Mouse (Mus musculus) Patski (cell line): ENCODE data around the gene Cpeb1. TPM values are rescaled to one million over a fixed set of nuclear protein-coding genes. Genes with fewer than 3 reads are reported as not detected.

Source experiments
- ATAC-seq: fragments of 100-300 bp; one replicate; pipeline ENCODE4 v1.8.0; 2021
- CTCF ChIA-PET: fragments of 350-600 bp; sonication (Branson Sonifier 250); formaldehyde crosslinking; loops from one replicate; lab custom pipeline; 2022; ENCODE audit warnings: inconsistent platforms; lab: Charles Lee
- POLR2A ChIA-PET: fragments of 350-600 bp; sonication (Branson Sonifier 250); formaldehyde crosslinking; loops from one replicate; lab custom pipeline; 2022; ENCODE audit warnings: antibody characterized with exemption, inconsistent platforms; lab: Charles Lee
- DNase-seq: peaks from one replicate; pipeline ENCODE4 v3.0.0-alpha.2; 2011; ENCODE audit warnings: low read depth, low spot score
- H3K27me3 ChIP-seq: fragments of 371-371 bp; one replicate; pipeline ENCODE4 v1.5.1; 2021
- CTCF ChIP-seq: fragments of 100-300 bp; IDR thresholded peaks from one replicate; pipeline ENCODE4 v1.5.1; 2021
- in situ Hi-C: fragments of 300-500 bp; cut with MboI; formaldehyde crosslinking; loops from 3 replicates; pipeline ENCODE4 v1.11.1; 2018; ENCODE audit warnings: low pct_unique_long_range_greater_than_20kb, mixed read lengths
- polyA plus RNA-seq: library from polyadenylated mRNA; unstranded; gene quantifications from one replicate; pipeline ENCODE4 v1.2.3, GENCODE M21; 2021

Gene Cpeb1
- polyA plus RNA-seq, 1 experiment from 2014 or later, result 9.5 TPM

GRCm38 (mm10) chr7:81371811-81372210, 83.5 kb downstream of the Cpeb1 start:
- POLR2A ChIA-PET, result no interaction called here
- CTCF ChIA-PET, result interaction anchor here (0.9 to 1.6 kb wide), 2 partner anchors 11 to 27 kb away, joined by 3 read pairs; partner anchors contain the start of gene Rps17
- in situ Hi-C loops, result no loop called here
- no peak for TF ChIP-seq CTCF
- no peak for ATAC-seq
- no peaks in the 10 kb centered on the region for H3K27me3 ChIP-seq
- DNase-seq, result no peak

GRCm38 (mm10) chr7:81369724-81370123, 85.5 kb downstream of the Cpeb1 start:
- POLR2A ChIA-PET, result no interaction called here
- no peak for TF ChIP-seq CTCF
- CTCF ChIA-PET, result interaction anchor here (0.9 kb wide), 1 partner anchor 18 kb away, joined by 3 read pairs; no protein-coding TSS in a partner anchor
- no peak for ATAC-seq
- in situ Hi-C loops, result no loop called here
- no peaks in the 10 kb centered on the region for H3K27me3 ChIP-seq
- DNase-seq, result no peak

DNA sequence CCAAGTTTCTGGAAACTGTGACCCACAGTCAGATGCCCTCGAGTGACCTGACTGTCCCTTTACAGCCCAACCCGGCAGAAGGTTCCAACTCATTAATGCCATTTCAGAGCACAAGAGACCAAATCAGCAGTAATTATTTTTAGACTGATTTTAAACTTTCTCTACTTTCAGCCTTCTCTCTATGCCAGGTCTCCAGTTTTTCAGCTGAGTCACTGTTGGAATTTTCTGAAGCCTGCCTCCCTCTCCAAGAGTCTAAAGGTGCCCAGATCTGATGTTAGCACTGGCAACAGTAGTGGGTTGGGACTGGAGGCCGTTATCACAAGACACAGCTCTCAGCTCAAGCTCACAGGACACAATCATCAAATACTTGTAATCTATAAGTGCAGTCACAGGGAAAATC, 87.3 kb downstream of the Cpeb1 start:
- ATAC-seq, result no peak
- in situ Hi-C loops, result no loop called here
- no peak for DNase-seq
- TF ChIP-seq CTCF, result no peak
- no peaks in the 10 kb centered on the region for H3K27me3 ChIP-seq
- POLR2A ChIA-PET, result no interaction called here
- CTCF ChIA-PET, result no interaction called here

- no peaks in the 10 kb centered on the region for H3K27me3 ChIP-seq
- ATAC-seq, result no peak
- CTCF ChIA-PET, result interaction anchor here (0.7 to 1.0 kb wide), 2 partner anchors 10 to 11 kb away, joined by 3 to 4 read pairs; no protein-coding TSS in a partner anchor
- in situ Hi-C loops, result no loop called here
- POLR2A ChIA-PET, result no interaction called here
- no peak for TF ChIP-seq CTCF
- DNase-seq, result no peak
Observed at GRCm38 (mm10) chr7:81356975-81357374, 98.3 kb downstream of the Cpeb1 start.

DNA sequence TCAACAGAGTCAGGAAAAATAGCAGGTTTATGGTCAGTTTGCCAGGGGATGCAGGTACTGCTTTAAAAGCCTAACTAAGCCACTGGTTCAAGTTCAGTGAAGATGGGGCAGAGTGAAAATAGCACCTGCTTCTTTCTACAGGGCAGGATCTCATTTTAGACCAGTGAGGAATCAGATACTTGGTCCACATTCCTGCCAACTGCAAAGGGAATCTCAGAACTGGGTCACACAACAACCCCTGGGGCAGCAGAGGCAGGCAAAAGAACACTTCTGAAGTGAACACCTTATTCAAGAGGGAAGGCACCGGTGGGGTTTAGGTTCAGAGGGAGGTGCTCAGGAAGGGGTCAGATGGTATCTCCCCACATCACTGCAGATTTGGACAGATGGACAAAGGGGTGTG, 98.9 kb downstream of the Cpeb1 start:
- no peaks in the 10 kb centered on the region for H3K27me3 ChIP-seq
- DNase-seq, result no peak
- in situ Hi-C loops, result no loop called here
- ChIA-PET POLR2A (interaction anchor here (0.6 kb wide), 1 partner anchor 216 kb away, joined by 3 read pairs; no protein-coding TSS in a partner anchor), CTCF (no interaction called here)
- no peak for ATAC-seq
- no peak for TF ChIP-seq CTCF

DNA sequence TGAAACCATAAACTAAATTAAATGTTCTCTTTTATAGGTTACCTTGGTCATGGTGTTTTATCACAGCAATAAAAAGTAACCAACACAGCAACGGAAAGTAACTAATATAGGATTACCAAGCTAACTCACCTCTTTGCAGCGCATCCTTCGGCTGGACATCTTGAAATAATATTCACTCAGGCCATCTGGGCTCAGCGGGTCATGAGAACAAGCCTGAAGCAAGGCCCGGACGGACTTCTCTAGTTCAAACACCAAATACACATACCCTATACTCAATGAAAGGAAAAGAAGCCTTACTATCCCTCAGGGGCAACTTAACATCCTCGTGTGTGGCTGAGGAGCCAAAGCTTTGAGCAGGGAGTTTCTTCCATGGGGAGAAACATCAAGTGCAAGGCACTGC, 99.5 kb downstream of the Cpeb1 start:
- POLR2A ChIA-PET, result no interaction called here
- DNase-seq, result no peak
- ATAC-seq, result no peak
- no peaks in the 10 kb centered on the region for H3K27me3 ChIP-seq
- in situ Hi-C loops, result no loop called here
- CTCF ChIA-PET, result no interaction called here
- no peak for TF ChIP-seq CTCF

DNA sequence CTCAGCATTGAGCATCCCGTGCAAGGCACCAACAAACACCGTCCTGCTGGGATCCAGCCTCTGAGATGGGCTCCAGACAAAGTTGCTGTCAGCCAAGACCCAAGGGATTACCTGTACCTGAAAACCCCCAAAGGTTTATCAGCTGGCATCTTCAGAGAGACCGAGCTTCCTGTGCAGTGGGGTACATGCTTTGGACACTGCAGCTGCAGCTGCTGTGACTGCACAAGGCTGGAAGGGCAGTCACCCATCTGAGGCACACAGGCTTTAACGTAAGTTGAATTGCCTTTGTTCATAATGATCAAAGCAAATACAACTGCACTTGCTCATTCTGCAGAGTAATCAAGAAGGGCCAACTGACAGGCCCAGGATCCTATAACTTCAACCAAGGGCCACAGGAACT, 103.4 kb downstream of the Cpeb1 start:
- no peak for ATAC-seq
- POLR2A ChIA-PET, result no interaction called here

GRCm38 (mm10) chr7:81348206-81348605, 107.1 kb downstream of the Cpeb1 start:
- DNase-seq, result no peak
- ChIA-PET CTCF (interaction anchor here (14.2 kb wide), 1 partner anchor 182 kb away, joined by 148 read pairs; no protein-coding TSS in a partner anchor), POLR2A (no interaction called here)
- in situ Hi-C loops, result no loop called here
- TF ChIP-seq CTCF, result no peak
- H3K27me3 ChIP-seq, result no peaks in the 10 kb centered on the region
- no peak for ATAC-seq

More for the DNA sequence above, 103.4 kb downstream of the Cpeb1 start:
- H3K27me3 ChIP-seq, result no peaks in the 10 kb centered on the region
- CTCF ChIA-PET, result no interaction called here
- in situ Hi-C loops, result no loop called here
- DNase-seq, result no peak
- no peak for TF ChIP-seq CTCF

DNA sequence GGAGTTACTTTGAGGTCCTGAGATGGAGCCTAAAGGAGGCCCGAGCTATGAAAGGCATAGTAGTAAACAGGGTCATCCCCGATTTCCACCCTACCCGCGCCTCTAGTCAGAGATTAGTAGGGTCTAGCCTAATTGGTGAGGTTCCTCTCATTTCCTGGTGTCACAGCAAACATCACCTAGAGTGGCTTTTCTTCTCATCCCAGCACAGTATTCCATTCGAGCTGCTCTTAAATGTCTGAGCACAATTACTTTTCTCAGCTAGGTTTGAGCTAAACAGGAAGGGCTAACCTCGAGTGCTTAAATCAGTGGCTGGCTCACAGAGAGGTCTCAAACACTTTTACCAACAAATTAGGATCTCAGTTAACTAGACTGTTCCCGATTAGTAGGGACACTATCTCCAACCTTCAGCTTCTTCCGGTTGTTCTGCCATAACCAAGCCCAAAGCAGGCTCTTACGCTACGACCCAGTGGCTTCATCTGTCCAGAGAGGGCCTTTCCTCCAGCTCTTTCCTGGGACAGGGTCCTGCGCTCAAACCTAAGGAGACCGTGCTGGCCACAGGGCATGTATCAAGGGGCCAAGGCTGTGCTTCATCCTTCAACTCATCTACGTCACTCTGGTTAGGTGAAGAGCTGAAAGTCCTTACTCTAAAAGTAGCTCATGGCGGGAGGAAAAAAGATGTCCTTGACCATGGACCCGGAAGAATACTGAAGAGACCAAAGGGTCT, 109.7 kb downstream of the Cpeb1 start:
- no peaks in the 10 kb centered on the region for H3K27me3 ChIP-seq
- ChIA-PET POLR2A (interaction anchor here (0.5 to 1.0 kb wide), 5 partner anchors 14 to 740 kb away, joined by 3 to 5 read pairs (median 4); no protein-coding TSS in a partner anchor), CTCF (interaction anchor here (0.9 to 14.2 kb wide), 6 partner anchors 12 to 188 kb away, joined by 3 to 148 read pairs (median 3); no protein-coding TSS in a partner anchor)
- no peak for TF ChIP-seq CTCF
- no peak for ATAC-seq
- no peak for DNase-seq
- in situ Hi-C loops, result no loop called here

- peak; percentile 60 for DNase-seq
- in situ Hi-C loops, result loop anchor here (5.0 kb wide), 1 partner anchor 182 kb away; no protein-coding TSS in a partner anchor
- H3K27me3 ChIP-seq, result no peaks in the 10 kb centered on the region
- ChIA-PET POLR2A (interaction anchor here (0.5 to 1.1 kb wide), 5 partner anchors 12 to 741 kb away, joined by 3 to 5 read pairs (median 3); no protein-coding TSS in a partner anchor), CTCF (interaction anchor here (0.9 to 14.2 kb wide), 8 partner anchors 10 to 187 kb away, joined by 3 to 148 read pairs (median 3); no protein-coding TSS in a partner anchor)
- TF ChIP-seq CTCF, result peak; percentile 100
- ATAC-seq, result peak; percentile 63
Observed at GRCm38 (mm10) chr7:81344544-81345446, 110.5 kb downstream of the Cpeb1 start, which contains the start of gene Rps17. Gene Rps17 (minus strand): TSS chr7:81345254.
